Mouse (Mus musculus) G1E (cell line): ENCODE data around the gene Sema7a. TPM values are rescaled to one million over a fixed set of nuclear protein-coding genes. Genes with fewer than 3 reads are reported as not detected.

Experiments used
- ATAC-seq: 2 replicates; pipeline ENCODE4 v1.8.0; 2016; ENCODE audit warnings: mild to moderate bottlenecking; ENCODE audit not compliant: insufficient number of reproducible peaks, poor library complexity, low FRiP score, severe bottlenecking; ENCODE audit errors: extremely low read depth
- DNase-seq: peaks from one replicate; pipeline ENCODE4 v3.0.0; 2012; ENCODE audit warnings: low spot score
- H3K27me3 ChIP-seq: 2 replicates; pipeline ENCODE4 v1.6.1; 2012; ENCODE audit warnings: mild to moderate bottlenecking, low read length, inconsistent platforms; ENCODE audit not compliant: insufficient read depth
- H3K36me3 ChIP-seq: replicated peaks from 2 replicates; pipeline ENCODE3; 2012; ENCODE audit warnings: mild to moderate bottlenecking, inconsistent platforms
- H3K4me1 ChIP-seq: 2 replicates; pipeline ENCODE4 v1.6.1; 2012; ENCODE audit warnings: low read depth, low read length, inconsistent platforms, mixed read lengths; ENCODE audit not compliant: insufficient read depth
- H3K4me3 ChIP-seq: 2 replicates; pipeline ENCODE4 v1.5.1; 2012; ENCODE audit warnings: low read depth, mild to moderate bottlenecking, inconsistent platforms, low read length, moderate library complexity, mixed read lengths
- H3K9me3 ChIP-seq: replicated peaks from 2 replicates; pipeline ENCODE4 v1.6.1; 2012; ENCODE audit warnings: inconsistent platforms
- CTCF ChIP-seq: IDR thresholded peaks from 2 replicates; pipeline ENCODE4 v1.5.1; 2012; ENCODE audit warnings: low read depth, low read length, inconsistent platforms, mixed read lengths
- GATA1 ChIP-seq: IDR thresholded peaks from 2 replicates; pipeline ENCODE4 v1.6.1; 2012; ENCODE audit warnings: borderline replicate concordance, low read length, inconsistent platforms, mixed read lengths
- GATA2 ChIP-seq: IDR thresholded peaks from 2 replicates; pipeline ENCODE4 v1.6.1; 2012; ENCODE audit warnings: low read depth, low read length, inconsistent platforms, borderline replicate concordance
- POLR2AphosphoS5 ChIP-seq: IDR thresholded peaks from 2 replicates; pipeline ENCODE4 v1.6.1; 2012; ENCODE audit warnings: low read depth, low read length, inconsistent platforms; ENCODE audit not compliant: insufficient replicate concordance
- TAL1 ChIP-seq: conservative IDR thresholded peaks from 2 replicates; pipeline ENCODE4 v1.6.1; 2012; ENCODE audit warnings: low read depth, low read length, inconsistent platforms, mixed read lengths
- polyA plus RNA-seq: library from polyadenylated mRNA; stranded (reverse); fragments of >175 nt; gene quantifications from 2 replicates; pipeline ENCODE4 v1.2.3, GENCODE M21; 2012
- total RNA-seq, 2 experiments: library from RNA; stranded (forward) in 1 of 2; stranded (reverse) in 1 of 2; fragments of 200-1000 nt in 1 of 2; fragments of >200 nt in 1 of 2; fragmentation: Nextera tagmentation in 1 of 2; gene quantifications; 2 replicates each; pipeline ENCODE4 v1.2.3; 2014 to 2017

Gene Sema7a
- total and polyA plus RNA-seq, 3 experiments: 0.01 TPM; not detected in 2

DNA sequence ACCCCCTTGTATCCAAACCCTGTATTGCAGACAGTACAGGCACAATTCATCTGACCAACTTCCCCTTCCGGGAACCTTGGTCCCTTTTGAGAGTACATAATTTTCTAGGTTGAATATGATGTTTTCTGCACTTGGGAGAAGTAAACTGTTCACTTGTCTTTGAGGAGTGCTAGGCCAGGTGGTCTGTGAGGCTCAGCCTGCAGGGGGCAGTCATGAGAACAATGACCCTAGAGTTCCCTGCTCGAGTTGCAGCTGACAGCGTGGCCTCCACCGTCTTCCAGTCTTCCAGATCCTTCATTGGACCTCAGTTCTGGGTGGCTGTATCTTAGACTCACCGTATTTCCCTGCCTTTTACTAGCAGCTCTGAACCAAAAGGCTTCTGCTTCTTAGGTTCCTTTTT is 4.7 kb downstream of the Sema7a start:
- H3K27me3 ChIP-seq: peaks cover 58% of the 10 kb centered on the region
- no peaks in the 10 kb centered on the region for H3K36me3 ChIP-seq
- H3K4me3 ChIP-seq: no peak overlapping the region
- no peaks in the 10 kb centered on the region for H3K4me1 ChIP-seq
- ATAC-seq (no peak), DNase-seq (no peak)
- H3K9me3 ChIP-seq: peaks cover 6% of the 10 kb centered on the region
- TF ChIP-seq GATA1: no peak
- TF ChIP-seq POLR2AphosphoS5: no peak
- no peak for TF ChIP-seq TAL1
- TF ChIP-seq CTCF: peak; percentile 12; the same call in 1 of the 2 replicates

DNA sequence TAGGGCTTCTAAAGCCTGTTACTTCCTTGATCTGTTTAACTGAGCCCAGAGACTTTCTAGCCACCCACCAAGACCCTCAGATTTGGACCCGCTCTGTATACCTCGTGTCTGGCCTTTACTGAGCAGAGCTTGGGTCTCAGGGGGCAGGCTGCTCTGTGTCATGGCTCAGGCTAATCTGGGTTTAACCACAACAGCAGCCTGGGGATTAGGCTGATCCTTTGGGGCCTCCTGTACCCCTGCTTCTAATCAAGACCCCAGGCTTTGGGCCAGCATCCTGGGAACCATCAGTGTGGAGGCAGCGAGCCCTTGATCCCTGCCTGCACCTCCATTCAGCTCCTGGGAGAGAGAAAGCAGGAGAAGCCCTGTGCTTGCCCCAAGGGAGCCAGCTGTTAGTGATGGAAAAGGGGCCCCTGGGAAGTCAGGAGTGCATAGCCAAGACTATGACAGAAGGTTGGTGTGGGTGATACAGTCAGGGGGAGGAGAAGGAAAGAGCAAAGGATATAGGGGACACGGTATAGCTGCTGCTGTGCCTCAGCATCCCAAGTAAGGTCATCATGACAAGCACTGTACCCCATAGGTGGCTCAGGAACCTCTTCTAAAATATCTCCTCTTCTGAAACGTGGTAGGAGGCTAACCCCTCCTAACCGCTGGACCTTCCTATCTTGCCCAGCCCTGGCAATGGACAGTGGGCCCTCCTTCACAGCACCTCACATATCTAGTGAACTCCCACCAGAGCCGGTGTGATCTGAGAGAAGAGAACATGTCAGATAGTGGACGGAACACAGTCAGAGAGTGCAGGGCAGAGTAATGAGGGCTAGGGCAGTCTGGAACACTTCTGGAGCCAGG is 6.1 kb downstream of the Sema7a start:
- Histone ChIP-seq H3K4me3 (no peak overlapping the region), H3K36me3 (no peaks in the 10 kb centered on the region), H3K4me1 (no peaks in the 10 kb centered on the region), H3K27me3 (peaks cover 45% of the 10 kb centered on the region), H3K9me3 (no peaks in the 10 kb centered on the region)
- DNase-seq (no peak), ATAC-seq (no peak)
- TF ChIP-seq POLR2AphosphoS5 (no peak), CTCF (no peak), GATA1 (no peak), TAL1 (no peak), GATA2 (no peak)

GRCm38 (mm10) chr9:57947381-57948030 is 7.6 kb downstream of the Sema7a start:
- no peaks in the 10 kb centered on the region for H3K4me1 ChIP-seq
- no peaks in the 10 kb centered on the region for H3K36me3 ChIP-seq
- TF ChIP-seq POLR2AphosphoS5 (no peak), GATA2 (no peak), GATA1 (no peak), CTCF (no peak), TAL1 (no peak)
- DNase-seq (no peak), ATAC-seq (no peak)
- H3K27me3 ChIP-seq: peaks cover 39% of the 10 kb centered on the region
- H3K4me3 ChIP-seq: no peak overlapping the region
- no peaks in the 10 kb centered on the region for H3K9me3 ChIP-seq

DNA sequence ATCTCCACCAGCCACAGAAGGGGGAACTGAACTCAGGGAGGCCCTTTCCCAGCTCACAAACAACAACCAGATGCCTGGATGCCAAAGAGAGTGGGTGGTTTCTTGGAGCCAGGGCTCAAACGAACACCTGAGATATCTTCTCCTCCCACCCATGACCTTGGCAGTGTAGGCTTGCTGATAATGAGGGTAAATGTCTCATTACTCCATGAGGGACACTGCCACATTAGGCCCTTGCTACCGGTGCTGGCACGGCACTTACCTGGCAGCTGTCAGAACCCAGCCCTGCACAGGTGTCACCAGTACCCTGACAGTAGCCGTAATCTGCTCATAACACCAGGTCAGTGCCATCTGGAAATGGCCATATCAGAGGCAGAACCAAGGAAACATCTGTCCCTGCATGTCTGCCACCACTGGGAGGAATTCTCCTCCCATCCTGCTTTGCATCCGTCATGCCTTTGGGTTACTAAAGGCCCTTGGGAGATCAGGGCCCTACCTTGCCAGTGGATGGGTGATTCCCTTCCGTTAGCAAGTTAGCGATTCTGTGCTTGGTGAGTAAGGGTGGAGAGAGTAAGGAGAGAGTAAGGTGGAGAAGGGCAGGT is 8.5 kb downstream of the Sema7a start:
- Histone ChIP-seq H3K27me3 (peaks cover 36% of the 10 kb centered on the region), H3K9me3 (no peaks in the 10 kb centered on the region), H3K4me1 (no peaks in the 10 kb centered on the region), H3K4me3 (no peak overlapping the region), H3K36me3 (no peaks in the 10 kb centered on the region)
- no peak for TF ChIP-seq POLR2AphosphoS5
- DNase-seq (no peak), ATAC-seq (no peak)

DNA sequence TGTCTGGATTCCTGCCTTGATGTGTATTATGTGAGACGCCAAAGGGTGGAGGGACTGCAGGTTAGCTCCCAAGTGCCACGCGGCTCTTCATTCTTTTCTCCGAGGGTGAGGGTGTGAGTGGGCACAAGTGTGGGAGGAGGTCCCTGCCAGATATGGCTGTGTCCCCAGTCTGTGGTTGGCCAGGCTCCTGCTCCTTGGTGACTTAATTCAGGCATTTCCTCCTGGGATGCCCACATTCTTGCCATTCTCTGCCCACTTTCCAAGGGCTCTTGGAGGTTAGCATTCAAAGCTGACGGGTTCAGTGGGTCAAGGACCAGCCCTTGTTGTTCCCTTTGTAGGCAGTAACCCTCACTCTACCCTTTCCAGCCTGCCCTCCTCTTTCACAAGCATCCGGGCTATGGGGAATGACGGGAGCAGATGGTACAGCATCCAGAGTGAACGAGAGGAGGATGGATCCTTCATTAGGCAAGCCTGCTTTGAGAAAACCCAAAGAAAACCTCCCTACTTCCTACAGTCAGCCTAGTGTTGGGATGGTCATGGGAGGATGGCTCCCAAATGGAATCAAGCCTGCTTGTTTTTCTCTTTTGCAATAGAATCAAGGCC is 9.3 kb downstream of the Sema7a start:
- Histone ChIP-seq H3K36me3 (no peaks in the 10 kb centered on the region), H3K4me1 (no peaks in the 10 kb centered on the region), H3K27me3 (peaks cover 32% of the 10 kb centered on the region), H3K4me3 (no peak overlapping the region), H3K9me3 (no peaks in the 10 kb centered on the region)
- TF ChIP-seq CTCF (no peak), POLR2AphosphoS5 (no peak), GATA2 (no peak), GATA1 (no peak), TAL1 (no peak)
- DNase-seq (no peak), ATAC-seq (no peak)

- no peaks in the 10 kb centered on the region for H3K36me3 ChIP-seq
Measured at GRCm38 (mm10) chr9:57949879-57950278, 10.0 kb downstream of the Sema7a start.

More at GRCm38 (mm10) chr9:57949879-57950278, 10.0 kb downstream of the Sema7a start:
- TF ChIP-seq GATA1 (no peak), POLR2AphosphoS5 (no peak), CTCF (no peak), TAL1 (no peak), GATA2 (no peak)
- H3K4me3 ChIP-seq: no peak overlapping the region
- no peaks in the 10 kb centered on the region for H3K4me1 ChIP-seq
- peaks cover 34% of the 10 kb centered on the region for H3K27me3 ChIP-seq
- H3K9me3 ChIP-seq: no peaks in the 10 kb centered on the region
- DNase-seq (no peak), ATAC-seq (no peak)
